Mouse (Mus musculus) forebrain, postnatal 0 days (tissue): ENCODE measurements at regions not wholly inside any gene's neighbourhood (a gene's known extent, or its start where the extent isn't known, plus 50 kb on each side); places are given as distances from the start of the nearest gene placed in this dataset.

Source experiments
- ATAC-seq: fragments of 200-750 bp; cut with Nextera tagmentation; 2 replicates; pipeline ENCODE4 v1.8.0; 2017; ENCODE audit warnings: mild to moderate bottlenecking, moderate library complexity
- DNase-seq: peaks from one replicate; pipeline ENCODE4 v3.0.0-alpha.2; 2015
- H3K27ac ChIP-seq: fragments of 300-500 bp; sonication (generic); 2 replicates; pipeline ENCODE4 v1.5.1; 2014; ENCODE audit warnings: low read depth, mild to moderate bottlenecking, antibody characterized with exemption, low read length, moderate library complexity, mixed read lengths
- H3K27me3 ChIP-seq: fragments of 300-500 bp; sonication (generic); 2 replicates; pipeline ENCODE4 v1.6.1; 2014; ENCODE audit warnings: mild to moderate bottlenecking, low read length, mixed read lengths; ENCODE audit not compliant: insufficient read depth
- H3K36me3 ChIP-seq: fragments of 300-500 bp; sonication (generic); 2 replicates; pipeline ENCODE4 v1.6.1; 2014; ENCODE audit warnings: mild to moderate bottlenecking, moderate library complexity; ENCODE audit not compliant: insufficient read depth
- H3K4me1 ChIP-seq: fragments of 300-500 bp; sonication (generic); 2 replicates; pipeline ENCODE4 v1.6.1; 2014; ENCODE audit warnings: antibody characterized with exemption; ENCODE audit not compliant: insufficient read depth
- H3K4me2 ChIP-seq: fragments of 300-500 bp; sonication (generic); 2 replicates; pipeline ENCODE4 v1.6.1; 2014; ENCODE audit warnings: low read depth, mild to moderate bottlenecking, moderate library complexity
- H3K4me3 ChIP-seq: fragments of 300-500 bp; sonication (generic); 2 replicates; pipeline ENCODE4 v1.5.1; 2014; ENCODE audit warnings: low read depth, low read length, mixed read lengths
- H3K9ac ChIP-seq: fragments of 300-500 bp; sonication (generic); 2 replicates; pipeline ENCODE4 v1.6.1; 2014; ENCODE audit warnings: mild to moderate bottlenecking
- H3K9me3 ChIP-seq: fragments of 300-500 bp; sonication (generic); 2 replicates; pipeline ENCODE4 v1.6.1; 2016; ENCODE audit warnings: low read length
- CTCF ChIP-seq: sonication (generic); IDR thresholded peaks from 2 replicates; pipeline ENCODE4 v1.5.1; 2016; ENCODE audit warnings: antibody characterized with exemption, control low read depth, low read depth
- whole genome bisulfite sequencing: fragments of 180-500 bp; shearing (Covaris S2); extraction: QIAGEN DNeasy Blood & Tissue Kit; methylation state at CpG from one replicate; pipeline ENCODE4 v1.1.7; 2014; 5-methylcytosine and 5-hydroxymethylcytosine counted together

DNA sequence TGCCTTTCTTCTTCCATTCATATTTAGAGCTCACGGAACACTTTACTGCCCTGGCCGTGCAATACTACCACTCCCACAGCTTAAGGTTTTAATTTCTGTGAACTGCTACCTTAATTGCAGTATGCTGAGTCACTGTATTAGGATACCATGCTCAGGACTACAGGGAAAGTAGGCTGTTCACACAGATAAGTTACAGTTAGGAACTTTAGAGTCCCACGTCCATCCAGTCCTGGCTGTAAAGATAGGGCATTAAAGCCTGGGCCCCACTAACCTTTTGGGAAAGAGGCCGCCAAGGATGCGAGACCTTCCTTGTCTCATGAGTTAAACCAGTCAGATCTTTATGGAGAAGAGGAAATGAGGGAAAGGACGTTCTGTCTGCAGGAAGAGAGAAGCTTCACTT lies 574.6 kb downstream of the Stpg2 start:
- no peaks in the 10 kb centered on the region for H3K4me1 ChIP-seq
- no peak overlapping the region for H3K9ac ChIP-seq
- no peaks in the 10 kb centered on the region for H3K27me3 ChIP-seq
- no peak overlapping the region for H3K4me2 ChIP-seq
- H3K9me3 ChIP-seq: no peaks in the 10 kb centered on the region
- no peaks in the 10 kb centered on the region for H3K36me3 ChIP-seq
- TF ChIP-seq CTCF: no peak
- no peak overlapping the region for H3K4me3 ChIP-seq
- ATAC-seq (no peak), DNase-seq (no peak)
- WGBS: 83% methylated on average over 6 of the region's 6 CpGs
- no peak overlapping the region for H3K27ac ChIP-seq

DNA sequence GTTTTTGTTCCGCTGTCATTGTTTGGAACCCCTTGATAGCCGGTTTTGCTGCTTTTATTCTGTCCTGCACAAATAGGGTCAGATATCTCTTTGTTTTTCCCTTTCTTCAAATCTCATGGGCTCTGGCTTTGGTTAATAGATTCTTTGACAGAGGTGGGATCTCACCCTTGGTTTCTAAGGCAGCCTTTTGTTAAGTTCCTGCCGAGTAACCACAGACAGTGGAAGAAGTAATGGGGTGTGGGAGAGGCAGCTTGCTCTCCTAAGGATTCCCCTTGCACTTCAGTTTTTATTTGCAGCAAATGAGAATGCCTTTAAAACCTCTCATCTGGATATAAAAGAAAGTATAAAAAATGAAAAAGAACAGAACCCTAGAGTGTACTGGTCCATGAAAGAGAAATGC lies 577.9 kb downstream of the Stpg2 start:
- DNase-seq (no peak), ATAC-seq (no peak)
- Histone ChIP-seq H3K36me3 (no peaks in the 10 kb centered on the region), H3K4me2 (no peak overlapping the region), H3K27ac (no peak overlapping the region), H3K9ac (no peak overlapping the region), H3K9me3 (no peaks in the 10 kb centered on the region), H3K27me3 (no peaks in the 10 kb centered on the region), H3K4me1 (no peaks in the 10 kb centered on the region), H3K4me3 (no peak overlapping the region)
- 30% methylated on average over 3 of the region's 3 CpGs for WGBS
- TF ChIP-seq CTCF: no peak

DNA sequence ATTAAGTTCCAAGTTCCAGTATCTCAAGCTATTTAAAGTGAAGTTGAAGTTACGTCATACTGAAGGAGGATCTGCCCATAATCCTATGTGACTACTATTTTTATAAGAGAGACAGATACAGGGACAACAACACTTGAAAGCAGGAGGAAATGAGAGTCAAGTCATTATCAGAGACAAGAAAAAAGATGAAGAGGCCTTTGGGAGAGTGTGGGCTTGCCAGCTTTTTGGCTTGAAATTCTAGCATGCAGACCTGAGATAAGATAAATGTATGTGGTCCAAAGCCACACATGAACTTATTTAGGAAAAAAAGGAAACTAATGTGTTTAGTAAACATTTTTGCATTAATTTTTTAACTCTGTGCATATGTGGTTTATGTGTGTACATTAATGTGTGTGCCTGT lies 581.0 kb downstream of the Stpg2 start:
- Histone ChIP-seq H3K36me3 (no peaks in the 10 kb centered on the region), H3K27ac (no peak overlapping the region), H3K4me1 (no peaks in the 10 kb centered on the region), H3K9ac (no peak overlapping the region), H3K27me3 (no peaks in the 10 kb centered on the region), H3K4me2 (no peak overlapping the region), H3K4me3 (no peak overlapping the region), H3K9me3 (no peaks in the 10 kb centered on the region)
- DNase-seq: no peak
- TF ChIP-seq CTCF: no peak
- WGBS: 85% methylated on average over 1 of the region's 1 CpGs
- ATAC-seq: no peak

DNA sequence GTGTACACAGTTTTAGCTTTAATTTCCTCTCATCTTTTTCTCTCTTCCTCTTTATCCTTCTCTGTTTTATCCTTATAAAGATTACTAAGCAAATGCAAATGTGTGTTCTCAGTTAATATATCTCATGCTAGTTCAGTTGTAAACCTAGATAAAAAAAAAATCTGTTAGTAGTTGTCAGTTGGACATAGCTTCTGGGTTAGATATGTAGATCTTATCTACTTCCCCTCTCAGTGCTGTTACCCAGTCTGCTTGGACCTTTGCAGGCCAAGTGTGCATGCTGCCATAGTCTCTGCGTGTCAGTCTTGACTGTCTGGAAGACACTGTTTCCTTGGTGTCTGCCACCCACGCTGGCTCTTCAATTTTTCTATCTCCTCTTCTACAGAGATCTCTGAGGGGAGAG lies 583.4 kb downstream of the Stpg2 start:
- H3K9ac ChIP-seq: no peak overlapping the region
- DNase-seq (no peak), ATAC-seq (no peak)
- H3K4me2 ChIP-seq: no peak overlapping the region
- 86% methylated on average over 2 of the region's 2 CpGs for WGBS
- no peak overlapping the region for H3K27ac ChIP-seq
- H3K9me3 ChIP-seq: no peaks in the 10 kb centered on the region
- no peaks in the 10 kb centered on the region for H3K36me3 ChIP-seq
- no peak for TF ChIP-seq CTCF
- no peaks in the 10 kb centered on the region for H3K27me3 ChIP-seq
- no peaks in the 10 kb centered on the region for H3K4me1 ChIP-seq
- H3K4me3 ChIP-seq: no peak overlapping the region

DNA sequence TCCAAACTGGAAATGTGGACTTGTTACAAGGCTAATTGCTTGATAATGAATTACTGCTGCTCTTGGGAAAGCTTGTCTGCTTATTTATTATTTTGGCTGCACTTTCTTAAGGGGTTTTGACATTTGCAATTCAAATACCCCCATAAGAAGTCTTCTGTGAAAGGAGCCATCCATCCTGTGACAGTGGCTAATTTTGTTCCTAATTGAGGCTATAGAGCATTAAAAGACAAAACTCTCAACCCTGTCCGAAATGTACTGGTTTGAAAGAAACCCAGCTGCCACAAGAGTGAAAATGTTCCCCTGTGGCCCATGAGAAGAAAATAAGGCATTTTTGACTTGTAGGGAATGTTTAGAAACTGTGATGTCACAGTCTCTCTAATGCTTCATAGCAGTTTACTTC lies 591.2 kb downstream of the Stpg2 start:
- no peaks in the 10 kb centered on the region for H3K36me3 ChIP-seq
- WGBS: 32% methylated on average over 1 of the region's 1 CpGs
- H3K9me3 ChIP-seq: no peaks in the 10 kb centered on the region
- H3K27ac ChIP-seq: no peak overlapping the region
- no peaks in the 10 kb centered on the region for H3K27me3 ChIP-seq
- H3K9ac ChIP-seq: no peak overlapping the region
- H3K4me3 ChIP-seq: no peak overlapping the region
- H3K4me2 ChIP-seq: no peak overlapping the region
- no peak for TF ChIP-seq CTCF
- DNase-seq (no peak), ATAC-seq (no peak)
- no peaks in the 10 kb centered on the region for H3K4me1 ChIP-seq

DNA sequence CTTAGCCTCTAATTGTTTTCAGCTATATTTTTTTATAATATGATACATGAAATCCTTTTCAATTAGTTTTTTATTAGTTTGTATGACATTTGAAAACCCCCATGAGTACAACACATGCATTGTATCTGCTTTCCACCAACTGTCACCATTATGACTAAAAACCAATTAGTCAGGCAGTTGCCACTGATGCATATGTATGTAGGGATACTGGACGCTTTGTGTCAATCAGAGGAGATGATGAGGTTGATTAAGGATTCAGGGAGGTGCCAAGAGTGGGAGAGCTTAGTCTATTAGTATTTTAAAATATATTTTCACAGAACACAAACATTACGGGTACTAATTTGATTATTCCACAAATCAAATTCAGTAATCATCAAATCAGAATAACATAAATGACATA lies 593.6 kb downstream of the Stpg2 start:
- ATAC-seq (no peak), DNase-seq (no peak)
- Histone ChIP-seq H3K4me3 (no peak overlapping the region), H3K36me3 (no peaks in the 10 kb centered on the region), H3K4me1 (no peaks in the 10 kb centered on the region), H3K9ac (no peak overlapping the region), H3K4me2 (no peak overlapping the region), H3K27ac (no peak overlapping the region), H3K9me3 (no peaks in the 10 kb centered on the region), H3K27me3 (no peaks in the 10 kb centered on the region)
- 38% methylated on average over 2 of the region's 2 CpGs for WGBS
- TF ChIP-seq CTCF: no peak

DNA sequence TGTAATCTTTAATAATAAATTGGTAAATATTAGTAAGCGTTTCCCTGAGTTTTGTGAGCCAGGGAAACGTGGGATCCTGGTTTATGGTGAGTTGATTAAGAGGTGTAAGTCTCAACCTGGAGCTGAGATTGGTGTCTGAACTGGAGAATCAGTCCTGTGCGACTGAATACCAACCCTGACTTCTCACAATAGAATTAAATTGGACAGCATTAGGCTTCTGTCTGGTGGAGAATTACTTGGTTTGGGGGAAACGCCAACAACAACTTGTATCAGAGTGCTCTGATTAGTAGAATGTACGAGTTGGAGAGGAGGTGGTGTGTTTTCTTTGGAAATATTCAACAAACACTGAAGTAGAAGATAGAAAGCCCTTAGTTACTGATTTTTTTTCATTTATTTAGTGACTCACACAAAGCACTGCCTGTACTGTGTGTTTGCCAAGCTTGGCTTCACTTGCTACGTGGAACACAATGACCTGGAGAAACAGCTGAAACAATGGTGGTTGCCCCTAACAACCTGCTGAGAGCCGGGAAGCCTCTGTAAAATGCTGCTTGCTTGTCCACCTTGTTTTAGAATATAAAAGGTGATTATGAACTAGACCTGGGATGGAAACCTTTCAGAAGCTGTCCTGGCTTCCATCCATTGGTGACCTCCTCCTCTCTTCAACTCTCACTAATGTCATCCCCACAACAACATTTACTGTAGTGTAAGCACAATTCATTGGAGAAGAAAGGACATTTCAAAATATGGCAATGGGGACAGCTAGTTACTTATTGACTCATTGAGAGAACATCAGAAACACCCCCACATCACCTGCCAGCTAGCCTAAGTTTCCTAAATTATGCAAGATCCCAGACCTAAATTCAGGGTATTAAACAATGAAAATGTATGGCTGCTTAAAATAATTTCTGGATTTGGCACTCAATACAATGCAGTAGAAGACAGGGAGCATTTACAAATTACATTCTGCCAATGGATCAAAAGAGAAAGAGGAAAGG lies 597.5 kb downstream of the Stpg2 start:
- WGBS: 28% methylated on average over 7 of the region's 7 CpGs
- Histone ChIP-seq H3K4me1 (no peaks in the 10 kb centered on the region), H3K27ac (no peak overlapping the region), H3K4me2 (no peak overlapping the region), H3K36me3 (no peaks in the 10 kb centered on the region), H3K4me3 (no peak overlapping the region), H3K9me3 (no peaks in the 10 kb centered on the region), H3K9ac (no peak overlapping the region), H3K27me3 (no peaks in the 10 kb centered on the region)
- DNase-seq (no peak), ATAC-seq (peak; percentile 51; the same call in 1 of the 2 replicates)
- TF ChIP-seq CTCF: no peak
